Mouse (Mus musculus): ENCODE measurements around the gene Sertad4.

Gene Sertad4

GRCm38 (mm10) chr1:192852047-192852446 lies 3.5 kb downstream of the Sertad4 start:
- DNase-seq (ENCODE audit: extremely low read depth, insufficient read length, low spot score) = no peak

- peak; percentile 46 for DNase-seq (ENCODE audit: extremely low read depth, insufficient read length, low spot score)
Observed at GRCm38 (mm10) chr1:192851640-192852039, 3.9 kb downstream of the Sertad4 start.

GRCm38 (mm10) chr1:192851126-192851525 lies 4.4 kb downstream of the Sertad4 start:
- no peak for DNase-seq (ENCODE audit: extremely low read depth, insufficient read length, low spot score)

GRCm38 (mm10) chr1:192849616-192850015 lies 5.9 kb downstream of the Sertad4 start:
- DNase-seq (ENCODE audit: extremely low read depth, insufficient read length, low spot score) = no peak

- DNase-seq (ENCODE audit: extremely low read depth, insufficient read length, low spot score) = no peak
Observed at GRCm38 (mm10) chr1:192847254-192847653, 8.3 kb downstream of the Sertad4 start.

GRCm38 (mm10) chr1:192841094-192841813 lies 14.3 kb downstream of the Sertad4 start:
- no peak for DNase-seq (ENCODE audit: extremely low read depth, insufficient read length, low spot score)

GRCm38 (mm10) chr1:192840655-192841054 lies 14.9 kb downstream of the Sertad4 start:
- DNase-seq (ENCODE audit: extremely low read depth, insufficient read length, low spot score) = no peak

GRCm38 (mm10) chr1:192835211-192835681 lies 20.3 kb downstream of the Sertad4 start:
- no peak for DNase-seq (ENCODE audit: extremely low read depth, insufficient read length, low spot score)

- DNase-seq (ENCODE audit: extremely low read depth, insufficient read length, low spot score) = no peak
Observed at GRCm38 (mm10) chr1:192834361-192835210, 21.0 kb downstream of the Sertad4 start.

- no peak for DNase-seq (ENCODE audit: extremely low read depth, insufficient read length, low spot score)
Observed at GRCm38 (mm10) chr1:192833586-192833985, 22.0 kb downstream of the Sertad4 start.

- DNase-seq (ENCODE audit: extremely low read depth, insufficient read length, low spot score) = no peak
Observed at GRCm38 (mm10) chr1:192833097-192833496, 22.5 kb downstream of the Sertad4 start.

GRCm38 (mm10) chr1:192832338-192832737 lies 23.2 kb downstream of the Sertad4 start:
- DNase-seq (ENCODE audit: extremely low read depth, insufficient read length, low spot score) = no peak

- DNase-seq (ENCODE audit: extremely low read depth, insufficient read length, low spot score) = no peak
Observed at GRCm38 (mm10) chr1:192830444-192830843, 25.1 kb downstream of the Sertad4 start.

- no peak for DNase-seq (ENCODE audit: extremely low read depth, insufficient read length, low spot score)
Observed at GRCm38 (mm10) chr1:192828928-192829327, 26.6 kb downstream of the Sertad4 start.

- no peak for DNase-seq (ENCODE audit: extremely low read depth, insufficient read length, low spot score)
Observed at GRCm38 (mm10) chr1:192827955-192828354, 27.6 kb downstream of the Sertad4 start.

GRCm38 (mm10) chr1:192825746-192826145 lies 29.8 kb downstream of the Sertad4 start:
- peak; percentile 34 for DNase-seq (ENCODE audit: extremely low read depth, insufficient read length, low spot score)

- peak; percentile 92 for DNase-seq (ENCODE audit: extremely low read depth, insufficient read length, low spot score)
Observed at GRCm38 (mm10) chr1:192822652-192823525, 32.7 kb downstream of the Sertad4 start.

- DNase-seq (ENCODE audit: extremely low read depth, insufficient read length, low spot score) = no peak
Observed at GRCm38 (mm10) chr1:192822309-192822651, 33.3 kb downstream of the Sertad4 start.

- DNase-seq (ENCODE audit: extremely low read depth, insufficient read length, low spot score) = no peak
Observed at GRCm38 (mm10) chr1:192818334-192818733, 37.2 kb downstream of the Sertad4 start.

GRCm38 (mm10) chr1:192815789-192816188 lies 39.8 kb downstream of the Sertad4 start:
- no peak for DNase-seq (ENCODE audit: extremely low read depth, insufficient read length, low spot score)

GRCm38 (mm10) chr1:192814700-192815099 lies 40.9 kb downstream of the Sertad4 start:
- no peak for DNase-seq (ENCODE audit: extremely low read depth, insufficient read length, low spot score)
